Mouse (Mus musculus) megakaryocyte, embryonic 14.5 days (primary cell): ENCODE results near the gene Creg2.
"Not testable (repeated sequence)": the region's sequence is repeated elsewhere in the genome, so short reads cannot be mapped to it uniquely, and the experiment has no call there.

ENCODE experiments used
- FLI1 ChIP-seq: IDR thresholded peaks from 2 replicates; pipeline ENCODE4 v1.6.1; 2012; ENCODE audit warnings: low read length, inconsistent platforms, mixed read lengths
- GATA1 ChIP-seq: IDR thresholded peaks from 3 replicates; pipeline ENCODE4 v1.6.1; 2012; ENCODE audit warnings: mixed read lengths, low read length, inconsistent platforms, borderline replicate concordance

GRCm38 (mm10) chr1:39654901-39655300, 3.6 kb upstream of the Creg2 start:
- not testable (repeated sequence) for TF ChIP-seq FLI1, GATA1
